Mouse (Mus musculus): ENCODE data around the gene Brf1.

Brf1 gene

DNA sequence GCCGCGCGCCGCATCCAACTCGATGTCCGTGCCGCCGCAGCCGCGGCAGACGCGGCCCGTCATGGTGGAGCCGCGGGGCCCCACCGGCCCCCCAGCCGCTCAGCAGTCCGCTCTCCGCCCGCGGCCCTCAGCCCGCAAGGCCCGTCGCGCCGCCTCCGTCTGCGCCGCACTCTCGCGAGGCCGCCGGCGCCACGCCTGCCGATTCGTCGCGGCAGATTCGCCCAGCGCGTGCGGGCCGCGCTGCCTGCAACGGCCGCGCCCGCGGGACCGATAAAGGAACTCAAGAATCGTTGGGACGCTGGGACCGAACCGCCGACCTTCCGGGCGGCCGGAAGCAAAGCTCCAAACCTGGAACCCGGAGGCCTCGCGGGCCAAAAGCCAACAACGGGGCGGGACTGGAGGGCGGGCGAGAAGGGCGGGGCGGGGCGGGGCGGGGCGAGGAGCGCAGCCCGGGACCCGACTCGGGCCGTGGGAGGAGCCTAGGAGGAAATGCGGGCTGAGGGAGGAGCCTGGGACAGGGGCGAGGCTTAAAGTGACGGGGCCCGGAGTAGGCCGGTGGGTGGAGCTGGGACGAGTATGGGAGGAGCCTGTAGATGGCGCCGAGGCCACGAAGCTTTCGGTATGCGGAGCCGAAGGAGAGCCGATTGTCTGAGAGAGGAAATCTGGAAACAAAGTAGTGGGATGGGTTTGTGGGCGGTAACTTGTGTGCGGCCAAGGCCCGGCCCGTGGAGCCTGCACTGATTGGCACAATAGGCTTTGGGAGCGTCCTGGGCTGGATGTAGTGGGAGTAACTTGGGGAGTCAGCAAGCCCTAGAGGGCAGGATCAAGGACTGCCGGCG, at the start of gene Brf1:
Gene Brf1 (minus strand): TSS at position 411 of the 839 bp plus-strand sequence.
- DNase-seq (ENCODE audit: low read depth, low spot score): peak; percentile 93

DNA sequence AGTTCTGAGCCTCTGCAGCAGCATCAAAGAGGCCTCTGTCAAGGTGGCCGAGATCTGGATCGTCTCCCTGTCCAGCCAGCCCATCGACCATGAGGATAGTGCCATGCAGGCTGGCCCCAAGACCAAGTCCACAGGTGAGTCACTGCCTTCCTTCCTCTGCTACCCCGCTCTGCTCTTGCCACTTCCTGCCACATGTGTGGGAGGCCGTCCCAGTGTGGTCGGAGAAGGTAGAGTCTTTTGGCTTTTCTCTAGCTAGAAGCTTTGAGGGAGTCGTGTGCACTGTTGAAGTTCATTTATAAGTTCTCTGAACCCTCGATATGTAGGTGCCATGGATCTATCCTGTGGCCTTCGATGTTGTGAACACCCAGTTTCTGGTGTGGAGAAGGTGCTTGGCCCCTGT, 49.3 kb upstream of the Brf1 start:
- no peak for DNase-seq (ENCODE audit: low read depth, low spot score)

DNA sequence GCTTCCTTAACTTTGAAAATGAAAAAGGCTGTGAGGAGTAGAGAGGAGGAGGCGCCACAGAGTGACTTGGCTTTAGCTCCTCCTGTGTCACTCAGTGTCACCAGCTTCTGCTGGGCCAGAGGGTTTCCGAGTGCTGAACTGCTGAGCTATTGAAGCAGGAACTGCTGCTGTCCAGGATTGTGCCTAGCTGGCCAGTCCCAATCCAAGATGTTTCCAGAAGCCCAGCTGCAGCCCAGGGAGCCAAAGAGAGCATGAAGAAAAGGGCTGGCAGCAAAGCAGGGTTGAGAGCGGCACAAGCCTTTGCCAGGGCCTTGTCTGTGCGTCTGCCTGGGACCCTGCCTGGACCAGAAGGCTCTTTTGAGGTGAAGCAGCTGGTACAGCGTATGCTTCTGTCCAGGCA, 47.6 kb upstream of the Brf1 start:
- no peak for DNase-seq (ENCODE audit: low read depth, low spot score)

DNA sequence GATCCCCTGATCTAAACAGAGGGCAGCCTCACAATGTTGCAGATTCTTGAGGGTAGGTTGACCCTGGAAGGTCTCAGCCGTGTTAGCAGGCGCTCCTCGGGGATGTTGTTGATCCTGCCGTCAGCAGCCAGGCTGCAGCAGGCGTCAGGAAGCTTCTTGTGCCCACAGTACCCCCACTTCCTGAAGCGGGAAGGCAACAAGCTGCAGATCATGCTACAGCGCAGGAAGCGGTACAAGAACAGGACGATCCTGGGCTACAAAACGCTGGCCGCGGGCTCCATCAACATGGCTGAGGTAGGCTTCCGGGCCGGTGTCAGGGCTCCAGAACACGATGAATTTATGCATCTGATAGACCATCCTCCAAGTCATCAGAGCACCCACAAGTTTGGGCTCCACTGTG, 46.4 kb upstream of the Brf1 start:
- DNase-seq (ENCODE audit: low read depth, low spot score): no peak

DNA sequence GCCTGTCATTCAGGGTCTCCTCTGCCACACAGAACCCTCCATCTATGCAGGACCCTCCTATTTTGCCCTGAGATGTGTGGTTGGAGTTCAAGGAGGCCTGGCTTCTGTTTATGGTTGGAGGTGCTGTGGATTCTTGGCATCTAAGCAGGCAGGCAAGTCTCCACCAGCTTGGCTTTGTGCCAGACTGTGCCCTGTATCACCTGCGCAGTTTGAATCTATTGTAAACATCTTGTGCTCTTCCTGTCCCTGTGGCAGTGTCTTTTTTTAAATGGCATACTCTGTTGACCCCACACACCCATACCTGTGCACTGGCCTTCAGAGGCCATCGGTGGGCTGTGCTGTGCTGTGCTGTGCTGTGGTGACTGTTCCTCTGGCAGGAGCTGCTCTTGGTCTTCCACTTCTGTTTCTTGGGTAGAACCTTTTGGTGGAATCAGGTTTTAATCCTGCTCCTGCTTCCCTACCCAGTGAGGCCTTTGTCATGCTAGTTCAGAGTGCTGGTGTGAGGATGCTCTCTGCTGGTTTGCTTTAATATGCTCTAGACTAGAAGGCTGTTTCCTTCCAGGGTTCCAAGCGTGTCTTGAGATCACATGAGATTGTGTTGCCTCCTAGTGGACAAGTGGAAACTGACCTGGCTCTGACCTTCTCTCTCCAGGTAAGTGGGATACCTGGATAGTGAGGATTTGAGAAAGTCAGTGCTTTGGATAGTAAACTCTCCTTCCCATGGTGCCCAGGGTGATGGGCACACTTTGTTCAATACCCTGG, 44.6 kb upstream of the Brf1 start:
- DNase-seq (ENCODE audit: low read depth, low spot score): no peak

DNA sequence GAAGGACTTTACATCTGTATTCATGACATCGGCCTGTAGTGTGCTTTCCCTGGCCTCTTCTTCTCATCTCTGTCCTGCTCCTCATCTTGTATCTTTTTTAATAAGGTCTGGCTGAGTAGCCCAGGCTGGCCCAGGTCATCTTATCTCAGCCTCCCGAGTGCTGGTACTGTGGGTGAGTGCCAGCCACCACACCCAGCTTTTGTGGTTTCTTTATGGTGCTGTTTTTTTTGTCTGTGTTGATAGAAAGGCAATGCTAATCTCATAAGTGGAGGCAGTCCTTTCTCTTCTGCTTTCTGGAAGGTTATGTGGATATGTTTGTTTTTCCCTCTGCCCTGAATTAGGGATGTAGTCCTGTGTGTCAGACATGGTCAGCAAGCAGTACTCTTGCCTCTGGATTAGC, 42.0 kb upstream of the Brf1 start:
- DNase-seq (ENCODE audit: low read depth, low spot score): no peak

DNA sequence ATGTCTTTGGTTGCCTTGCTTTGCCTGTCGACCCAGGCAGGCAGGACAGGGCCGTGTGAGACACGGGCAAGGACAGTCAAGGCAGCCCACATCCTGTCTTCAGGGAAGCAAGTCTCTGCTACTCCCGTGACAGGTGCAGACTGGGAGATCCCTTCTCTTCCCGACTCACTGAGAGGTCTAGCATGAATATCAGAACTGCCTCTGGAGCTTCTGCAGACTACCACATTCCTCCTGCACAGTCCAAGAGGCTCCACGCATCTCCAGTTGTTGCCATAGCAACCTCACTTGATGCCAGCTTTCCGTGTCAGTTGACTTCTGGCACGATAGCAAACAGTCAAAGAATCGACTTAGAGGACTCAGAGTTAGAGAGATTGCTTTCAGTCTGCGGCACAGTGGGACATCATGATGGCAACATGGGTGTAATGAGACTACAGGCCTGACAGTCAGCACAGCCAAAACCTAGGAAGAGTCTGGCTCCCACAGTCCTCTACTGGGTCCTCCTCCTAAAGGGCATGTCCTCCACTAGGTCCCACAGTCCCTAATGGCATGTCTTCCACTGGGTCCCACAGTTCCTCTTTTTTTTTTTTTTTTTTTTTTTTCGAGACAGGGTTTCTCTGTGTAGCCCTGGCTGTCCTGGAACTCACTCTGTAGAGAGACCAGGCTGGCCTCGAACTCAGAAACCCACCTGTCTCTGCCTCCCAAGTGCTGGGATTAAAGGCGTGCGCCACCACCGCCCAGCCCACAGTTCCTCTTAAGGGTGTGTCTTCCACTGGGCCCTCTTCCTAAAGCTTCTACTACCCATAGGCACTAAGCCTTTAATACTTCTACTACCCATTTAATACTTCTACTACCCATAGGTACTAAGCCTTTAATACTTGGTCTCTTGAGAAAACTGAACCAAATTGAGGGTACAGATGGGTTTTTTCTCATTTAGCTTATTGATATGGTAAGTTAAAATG, 41.3 kb upstream of the Brf1 start:
- no peak for DNase-seq (ENCODE audit: low read depth, low spot score)

DNA sequence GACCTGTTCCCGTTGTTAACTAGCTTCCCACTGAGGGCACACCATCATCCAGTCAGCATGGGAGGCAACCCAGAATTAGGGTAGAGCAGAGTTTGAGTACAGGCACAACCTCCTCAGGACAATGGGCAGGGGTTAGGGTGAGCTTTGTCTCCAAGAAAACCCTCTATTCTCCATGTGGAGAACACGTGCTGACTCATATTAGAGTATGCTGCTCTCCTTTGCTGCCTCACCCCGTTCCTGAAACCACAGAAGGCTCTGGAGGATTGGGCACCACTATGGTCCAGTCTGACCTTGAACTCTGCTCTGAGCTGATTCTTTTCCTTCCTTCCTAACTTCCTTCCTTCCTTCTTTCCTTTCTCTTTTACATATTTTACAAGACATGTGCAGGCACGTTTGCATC, 37.9 kb upstream of the Brf1 start:
- no peak for DNase-seq (ENCODE audit: low read depth, low spot score)

DNA sequence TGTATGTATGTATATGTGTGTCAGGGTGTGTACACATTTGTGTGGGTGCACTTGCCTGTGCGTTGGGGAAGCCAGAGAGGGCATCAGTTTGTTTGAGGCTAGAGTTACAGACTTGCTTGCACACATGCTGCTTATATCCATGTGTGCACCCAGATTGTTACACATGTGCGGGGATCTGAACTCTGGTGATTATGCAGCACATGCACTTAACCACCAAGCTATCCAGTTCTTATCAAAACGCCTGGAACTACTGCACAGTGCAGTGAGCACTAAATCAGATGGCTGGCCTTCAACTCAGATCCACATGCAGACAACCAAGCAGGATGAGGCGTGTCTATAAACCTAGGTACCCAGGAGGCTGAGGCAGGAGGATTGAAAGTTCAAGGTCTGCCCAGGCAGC, 36.5 kb upstream of the Brf1 start:
- DNase-seq (ENCODE audit: low read depth, low spot score): no peak

DNA sequence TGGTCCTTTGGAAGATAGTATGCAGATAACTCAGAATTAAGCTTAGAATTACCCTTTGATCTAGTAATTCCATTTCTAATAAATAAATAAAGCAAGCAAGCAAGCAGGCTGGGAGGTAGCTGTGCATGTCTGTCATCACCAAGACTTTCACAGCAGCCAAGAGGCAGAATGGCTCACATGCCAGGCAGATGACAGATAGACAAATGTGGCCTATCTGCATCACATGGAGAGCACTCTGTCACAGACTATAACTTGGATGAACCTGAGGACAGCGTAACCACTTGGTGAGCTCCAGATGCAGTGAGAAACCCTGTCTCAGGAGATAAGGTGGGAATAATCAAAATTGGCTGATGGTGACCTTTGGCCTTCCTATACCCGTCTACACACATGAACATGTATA, 34.6 kb upstream of the Brf1 start:
- DNase-seq (ENCODE audit: low read depth, low spot score): no peak

DNA sequence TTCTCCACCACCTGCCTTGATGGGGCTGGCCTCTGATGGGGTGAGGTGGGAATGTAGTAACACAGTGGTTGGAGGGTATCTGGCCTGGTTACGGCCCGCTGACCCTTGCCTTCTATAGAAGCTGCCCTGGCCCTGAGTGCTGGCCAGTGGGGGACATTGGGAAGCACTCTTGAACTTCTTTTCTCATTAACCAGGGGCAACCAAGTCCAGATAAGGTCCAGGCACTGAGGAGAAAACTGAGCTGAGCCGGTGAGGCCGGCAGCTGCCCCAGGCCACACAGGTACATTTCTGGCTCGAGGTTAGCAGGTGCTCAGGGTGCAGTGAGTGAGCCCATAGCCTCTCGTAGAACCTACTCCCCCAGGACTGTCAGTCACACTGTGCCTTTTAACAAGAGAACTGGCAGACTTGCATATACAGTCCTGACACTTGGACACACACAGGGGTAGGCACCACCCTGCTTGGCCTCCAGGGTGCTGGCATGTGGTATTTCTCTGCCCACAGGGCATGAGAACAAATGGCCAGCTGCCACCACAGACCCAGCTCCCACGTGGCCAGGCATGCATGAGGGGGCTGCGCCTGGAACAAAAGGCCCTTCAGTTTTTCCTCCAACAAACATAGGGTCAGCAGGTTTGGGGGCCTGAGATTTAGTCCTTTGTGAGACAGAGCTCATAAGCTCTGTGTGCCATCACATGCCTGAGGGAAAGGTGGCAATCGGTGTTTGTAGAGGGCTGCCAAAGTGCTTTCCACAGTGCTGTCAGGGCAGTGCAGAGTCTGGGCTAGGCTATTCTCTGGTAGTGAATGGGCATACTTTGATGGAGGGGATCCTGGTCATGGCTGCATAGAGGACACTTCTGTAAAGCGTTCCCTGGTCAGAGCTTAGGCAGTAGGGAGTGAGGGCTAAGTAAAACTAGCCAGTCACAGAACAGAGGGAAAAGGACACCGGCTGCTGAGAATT, 32.1 kb upstream of the Brf1 start:
- DNase-seq (ENCODE audit: low read depth, low spot score): no peak

DNA sequence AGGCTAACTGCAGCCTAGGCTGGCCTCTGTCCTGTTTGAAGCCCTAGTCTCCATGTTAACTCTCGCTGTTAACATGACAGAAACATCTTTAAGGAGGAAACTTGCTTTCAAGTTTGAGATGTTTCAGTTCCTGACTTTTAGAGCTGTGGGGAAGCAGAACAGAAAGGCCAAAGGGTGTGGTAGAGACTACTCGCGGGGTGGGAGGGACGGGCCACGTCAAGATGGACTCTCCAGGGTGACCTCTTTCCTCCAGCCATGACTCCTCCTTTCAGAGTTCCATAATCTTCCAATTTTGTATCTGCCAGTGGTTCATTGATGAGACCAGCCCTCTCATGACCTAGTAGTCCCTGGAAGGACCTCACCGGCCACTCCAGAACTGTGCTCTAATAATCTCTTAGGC, 30.9 kb upstream of the Brf1 start:
- DNase-seq (ENCODE audit: low read depth, low spot score): no peak

DNA sequence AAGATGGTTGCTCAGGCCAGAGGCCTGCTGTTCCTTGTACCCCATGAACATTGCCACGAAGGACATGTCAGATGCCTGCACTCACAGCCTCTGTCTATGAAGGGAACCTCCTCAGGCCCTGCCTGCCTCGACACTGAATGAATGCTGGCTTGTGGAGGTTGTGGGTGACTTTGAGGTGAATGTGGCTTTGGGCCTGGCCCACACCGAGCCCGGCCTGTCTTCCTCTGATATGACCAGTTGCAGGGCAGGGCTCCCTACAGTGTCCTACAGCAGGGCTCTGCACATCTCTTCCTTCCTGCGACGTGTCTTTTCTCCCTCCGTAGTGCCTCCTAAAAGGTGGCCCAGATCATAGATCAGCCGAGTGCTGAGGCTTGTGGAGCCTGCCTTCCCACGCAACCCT, 30.5 kb upstream of the Brf1 start:
- no peak for DNase-seq (ENCODE audit: low read depth, low spot score)

DNA sequence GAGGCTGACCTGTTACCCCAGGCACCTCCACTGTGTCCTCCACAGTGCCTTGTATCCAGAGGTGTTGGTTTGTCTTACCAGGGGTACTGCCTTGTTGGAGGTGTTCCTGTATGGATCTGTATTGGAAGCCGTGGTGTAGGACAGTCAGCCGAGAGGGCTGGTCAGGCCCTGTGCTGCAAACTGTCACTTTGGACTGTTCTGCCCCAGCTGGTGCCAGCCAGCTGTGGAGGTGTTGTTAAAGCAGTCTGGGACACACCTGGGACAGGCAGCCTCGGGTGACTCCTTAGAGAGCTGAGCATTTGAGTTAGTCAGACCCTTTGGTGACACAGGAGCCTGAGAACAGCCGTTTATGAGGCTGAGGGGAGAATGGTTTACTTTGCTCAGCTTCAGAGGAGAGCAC, 29.5 kb upstream of the Brf1 start:
- DNase-seq (ENCODE audit: low read depth, low spot score): no peak

DNA sequence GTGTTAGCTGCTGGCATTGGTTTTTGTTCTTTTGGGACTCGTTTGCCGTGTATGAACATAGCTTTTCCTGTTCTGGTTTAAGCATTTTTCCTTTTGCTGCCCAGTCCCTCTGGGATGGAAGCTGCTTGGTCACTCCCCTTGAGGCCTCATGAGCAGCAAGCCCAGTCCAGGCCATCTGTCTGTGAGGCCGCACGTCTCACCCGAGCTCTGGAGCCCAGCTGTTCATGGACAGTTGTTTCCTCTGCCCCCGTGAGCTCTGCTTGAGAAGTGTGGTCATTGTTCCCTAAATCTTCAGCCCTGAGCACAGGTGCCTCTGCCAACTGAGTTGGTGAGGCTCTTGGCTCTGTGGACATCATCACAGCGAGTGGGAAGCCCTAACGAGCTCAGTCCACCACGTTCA, 28.4 kb upstream of the Brf1 start:
- no peak for DNase-seq (ENCODE audit: low read depth, low spot score)

DNA sequence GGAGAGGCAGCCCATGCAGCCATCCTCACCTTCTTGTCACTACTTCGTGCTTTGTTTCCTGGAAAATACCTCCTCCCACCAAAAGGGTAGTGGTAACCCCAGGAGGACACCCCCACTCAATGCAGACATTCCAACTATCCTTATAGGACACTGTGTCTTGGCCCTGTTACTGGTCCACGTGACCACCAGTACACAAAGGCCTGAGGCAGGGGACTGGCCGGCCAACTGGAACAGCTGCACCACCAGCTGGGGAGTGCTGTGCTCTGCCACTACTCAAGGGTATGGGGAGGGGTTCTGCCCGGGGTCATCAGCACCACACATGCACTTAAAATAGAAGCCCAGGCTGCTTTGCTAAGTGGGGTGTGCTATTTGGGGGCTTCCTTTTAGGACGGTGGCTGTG, 27.6 kb upstream of the Brf1 start:
- DNase-seq (ENCODE audit: low read depth, low spot score): no peak

DNA sequence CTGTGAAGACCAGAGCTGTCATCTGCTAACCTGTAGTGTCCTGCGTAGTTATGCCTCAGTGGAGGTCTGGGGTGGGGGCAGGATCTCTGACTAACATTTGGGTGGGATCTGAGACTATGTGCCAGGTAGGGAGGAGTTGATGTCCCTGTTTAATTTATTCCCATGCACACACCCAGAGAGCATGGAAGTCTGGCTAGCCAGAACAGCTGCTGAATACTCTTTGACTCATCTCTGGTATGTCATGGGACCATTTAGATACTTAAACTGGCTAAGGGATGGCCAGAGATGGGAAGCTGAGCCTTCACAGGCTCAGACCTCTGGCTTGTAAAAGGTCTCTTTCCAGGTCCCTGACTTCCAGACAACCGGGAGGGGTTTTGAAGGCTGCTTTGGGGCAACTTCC, 27.0 kb upstream of the Brf1 start:
- DNase-seq (ENCODE audit: low read depth, low spot score): no peak

DNA sequence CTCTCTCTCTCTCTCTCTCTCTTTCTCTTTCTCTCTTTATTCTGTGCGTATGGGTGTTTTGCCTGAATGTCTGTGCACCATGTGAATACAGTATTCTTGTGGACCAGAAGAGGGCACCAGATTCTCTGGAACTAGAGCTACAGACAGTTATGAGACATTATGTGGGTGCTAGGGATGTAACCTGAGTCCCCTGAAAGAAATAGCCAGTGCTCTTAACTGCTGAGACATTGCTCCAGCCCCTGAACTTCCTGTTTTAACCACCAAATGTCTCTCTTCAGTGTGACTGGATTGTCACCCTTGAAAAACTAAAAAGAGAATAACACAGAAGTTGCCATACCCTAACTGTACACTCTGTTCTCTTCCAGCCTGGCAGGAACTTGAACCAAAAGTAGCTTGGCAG, 26.1 kb upstream of the Brf1 start:
- no peak for DNase-seq (ENCODE audit: low read depth, low spot score)

DNA sequence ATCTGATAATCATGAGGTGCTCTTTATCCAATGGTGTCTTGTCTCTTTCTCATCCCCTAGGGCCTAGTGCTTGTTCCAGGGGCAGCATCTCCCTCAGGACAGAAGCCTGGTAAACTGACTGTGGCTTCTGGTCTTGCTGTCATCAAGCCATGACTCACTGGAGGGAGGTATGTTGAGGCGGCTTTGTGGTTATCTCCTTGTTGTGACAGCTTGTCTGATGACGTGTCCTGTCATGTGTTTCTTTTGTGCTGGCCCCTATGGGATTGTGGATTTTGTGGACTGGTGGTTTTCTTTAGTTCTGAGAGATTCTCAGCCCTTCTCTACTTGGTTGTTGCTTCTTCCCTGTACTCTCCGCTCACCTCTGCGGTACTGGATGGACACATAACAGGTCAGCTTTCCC, 22.6 kb upstream of the Brf1 start:
- no peak for DNase-seq (ENCODE audit: low read depth, low spot score)

DNA sequence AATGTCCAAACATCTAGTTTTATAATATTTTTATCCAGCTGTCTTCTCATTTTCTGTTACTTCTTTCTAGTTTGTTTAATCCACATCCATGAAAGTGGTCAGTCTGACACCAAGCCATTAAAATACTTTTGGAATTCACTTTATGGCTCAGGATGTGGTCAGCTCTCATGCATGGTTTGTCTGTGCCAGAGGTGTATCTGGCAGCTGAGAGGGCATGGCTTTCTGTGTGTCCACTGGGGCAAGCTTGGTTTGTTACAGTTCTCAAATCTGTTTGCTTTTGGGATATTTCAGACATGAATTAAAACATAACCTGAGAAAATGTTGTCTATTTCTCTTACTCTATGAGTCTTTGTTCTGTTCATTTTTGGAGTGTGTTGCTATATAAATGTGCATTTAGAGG, 21.0 kb upstream of the Brf1 start:
- DNase-seq (ENCODE audit: low read depth, low spot score): no peak

DNA sequence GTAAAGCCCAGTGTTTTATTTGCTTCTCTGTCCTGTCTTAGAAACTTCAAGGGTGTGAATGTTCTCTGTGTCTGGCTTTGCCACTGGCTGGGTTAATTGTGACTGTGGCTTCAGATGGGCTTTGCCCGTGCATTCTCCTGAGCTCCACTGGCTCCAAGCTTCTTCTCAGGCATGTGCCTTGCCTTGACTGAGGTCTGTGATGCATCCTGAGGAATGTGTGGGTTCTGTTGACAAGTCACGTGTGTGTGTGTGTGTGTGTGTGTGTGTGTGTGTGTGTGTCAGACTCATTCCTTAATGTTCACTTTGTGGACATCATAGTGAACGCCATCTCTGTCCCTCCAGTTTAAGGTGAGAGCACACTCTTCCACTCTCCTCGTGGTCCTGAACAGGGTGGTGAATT, 18.3 kb upstream of the Brf1 start:
- DNase-seq (ENCODE audit: low read depth, low spot score): no peak
